Mouse (Mus musculus) heart, adult 2 months (tissue): ENCODE measurements at regions not wholly inside any gene's neighbourhood (a gene's known extent, or its start where the extent isn't known, plus 50 kb on each side); places are given as distances from the start of the nearest gene placed in this dataset.

Experiments used
- CTCF ChIP-seq: fragments of 200-600 bp; IDR thresholded peaks from 2 replicates; pipeline ENCODE4 v1.8.1; 2022; ENCODE audit warnings: antibody characterized with exemption, mild to moderate bottlenecking, moderate library complexity
- EP300 ChIP-seq: fragments of 200-500 bp; IDR thresholded peaks from 2 replicates; pipeline ENCODE4 v1.6.1; 2011; ENCODE audit warnings: low read depth, low read length, control low read depth; ENCODE audit not compliant: insufficient read depth
- POLR2A ChIP-seq: fragments of 200-500 bp; IDR thresholded peaks from 2 replicates; pipeline ENCODE4 v1.6.1; 2011; ENCODE audit warnings: mild to moderate bottlenecking, low read depth, low read length, control low read depth; ENCODE audit not compliant: insufficient read depth

DNA sequence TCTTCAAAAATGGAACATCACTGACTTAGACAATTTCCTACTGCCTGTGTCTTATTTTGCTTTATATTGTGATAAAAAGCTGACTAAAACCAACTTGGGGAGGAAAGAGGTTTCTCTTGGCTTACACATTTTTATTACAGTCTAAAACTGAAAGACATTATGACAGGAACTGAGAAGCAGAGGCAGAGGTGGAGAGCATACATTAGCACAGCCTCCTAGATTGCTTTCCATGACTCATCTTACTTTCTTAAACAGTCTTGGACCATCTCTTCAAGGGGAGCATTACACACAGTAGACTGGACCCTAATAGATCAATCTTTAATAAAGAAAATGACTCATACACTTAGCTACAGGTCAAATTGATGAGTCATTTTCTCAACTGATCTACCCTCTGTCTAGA, 91.4 kb downstream of the Cox7c start:
- TF ChIP-seq CTCF (no peak), POLR2A (no peak), EP300 (no peak)
